Mouse (Mus musculus) liver, embryonic 14.5 days (tissue): ENCODE results near the gene Usp3.

Experiments
- CTCF ChIP-seq: IDR thresholded peaks from 2 replicates; pipeline ENCODE4 v1.5.1; 2016; ENCODE audit warnings: antibody characterized with exemption, low read depth, control low read depth
- EP300 ChIP-seq: IDR thresholded peaks from 2 replicates; pipeline ENCODE4 v1.6.1; 2016; ENCODE audit warnings: antibody characterized with exemption, low read depth

- TF ChIP-seq EP300, result no peak
- no peak for TF ChIP-seq CTCF
Measured at GRCm38 (mm10) chr9:66639626-66640025, 46.7 kb upstream of the Usp3 start.
